Mouse (Mus musculus) megakaryocyte, embryonic 14.5 days (primary cell): ENCODE measurements around the gene Efnb2.

ENCODE experiments used
- FLI1 ChIP-seq: IDR thresholded peaks from 2 replicates; pipeline ENCODE4 v1.6.1; 2012; ENCODE audit warnings: low read length, inconsistent platforms, mixed read lengths
- GATA1 ChIP-seq: IDR thresholded peaks from 3 replicates; pipeline ENCODE4 v1.6.1; 2012; ENCODE audit warnings: mixed read lengths, low read length, inconsistent platforms, borderline replicate concordance

DNA sequence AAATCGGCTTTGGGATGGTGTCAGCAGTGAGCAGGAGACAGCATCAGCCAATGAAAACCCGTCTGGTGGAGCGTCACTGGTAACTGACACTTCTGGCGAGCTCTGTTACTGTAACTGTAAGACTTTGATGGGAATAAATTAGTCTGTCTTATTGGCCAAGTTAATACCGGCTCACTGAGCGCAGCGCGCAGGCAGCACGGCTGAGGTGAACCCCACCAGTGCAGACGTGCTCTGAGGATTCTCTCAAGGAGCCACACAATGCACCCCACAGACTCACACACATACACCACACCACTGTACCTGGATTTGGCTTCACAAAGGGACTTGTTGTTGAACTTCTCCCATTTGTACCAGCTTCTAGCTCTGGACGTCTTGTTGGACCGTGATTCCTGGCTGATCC, 39.0 kb downstream of the Efnb2 start:
- no peak for TF ChIP-seq GATA1
- no peak for TF ChIP-seq FLI1
